Mouse (Mus musculus) liver, embryonic 11.5 days (tissue): ENCODE results near the gene Wbp2. TPM values are rescaled to one million over a fixed set of nuclear protein-coding genes. Genes with fewer than 3 reads are reported as not detected.
"Not testable (repeated sequence)": the region's sequence is repeated elsewhere in the genome, so short reads cannot be mapped to it uniquely, and the experiment has no call there.

ENCODE experiments used
- ATAC-seq: fragments of 200-750 bp; cut with Nextera tagmentation; replicated peaks from 2 replicates; pipeline ENCODE4 v1.8.0; 2017; ENCODE audit warnings: moderate number of reproducible peaks, mild to moderate bottlenecking, moderate TSS enrichment, moderate library complexity; ENCODE audit not compliant: low FRiP score
- DNase-seq: peaks from one replicate; pipeline ENCODE4 v3.0.0-alpha.2; 2017; ENCODE audit warnings: low spot score
- H3K27ac ChIP-seq: fragments of 300-500 bp; sonication (generic); 2 replicates; pipeline ENCODE4 v1.5.1; 2014; ENCODE audit warnings: mild to moderate bottlenecking, low read depth, low read length, control low read depth
- H3K27me3 ChIP-seq: fragments of 300-500 bp; sonication (generic); replicated peaks from 2 replicates; pipeline ENCODE4 v1.6.1; 2014; ENCODE audit warnings: low read length, mixed read lengths; ENCODE audit not compliant: control insufficient read depth, insufficient read depth
- H3K36me3 ChIP-seq: fragments of 300-500 bp; sonication (generic); 2 replicates; pipeline ENCODE4 v1.6.1; 2014; ENCODE audit warnings: mild to moderate bottlenecking, low read length, moderate library complexity, mixed read lengths; ENCODE audit not compliant: control insufficient read depth, insufficient read depth
- H3K4me1 ChIP-seq: fragments of 300-500 bp; sonication (generic); replicated peaks from 2 replicates; pipeline ENCODE4 v1.6.1; 2014; ENCODE audit warnings: low read length, mixed read lengths; ENCODE audit not compliant: control insufficient read depth, insufficient read depth
- H3K4me2 ChIP-seq: fragments of 300-500 bp; sonication (generic); 2 replicates; pipeline ENCODE4 v1.6.1; 2014; ENCODE audit warnings: mild to moderate bottlenecking, control low read depth, moderate library complexity
- H3K4me3 ChIP-seq: fragments of 300-500 bp; sonication (generic); 2 replicates; pipeline ENCODE4 v1.5.1; 2014; ENCODE audit warnings: low read depth, low read length, control low read depth
- H3K9ac ChIP-seq: fragments of 300-500 bp; sonication (generic); 2 replicates; pipeline ENCODE4 v1.6.1; 2014; ENCODE audit warnings: low read depth, low read length, control low read depth
- H3K9me3 ChIP-seq: fragments of 300-500 bp; sonication (generic); 2 replicates; pipeline ENCODE4 v1.6.1; 2016; ENCODE audit warnings: low read length, inconsistent platforms, mixed read lengths; ENCODE audit not compliant: control insufficient read depth
- WGBS: fragments of 180-500 bp; shearing (Covaris S2); extraction: QIAGEN DNeasy Blood & Tissue Kit; methylation state at CpG from one replicate; pipeline ENCODE4 v1.1.7; 2014; 5-methylcytosine and 5-hydroxymethylcytosine counted together
- polyA plus RNA-seq: library from polyadenylated mRNA; unstranded; fragments of >200 nt; fragmentation: Nextera tagmentation; extraction: Ambion mirVana; gene quantifications from 2 replicates; pipeline ENCODE4 v1.2.1, GENCODE M21; 2014

Wbp2 gene
- polyA plus RNA-seq, 1 experiment from 2014 or later: 105 TPM

DNA sequence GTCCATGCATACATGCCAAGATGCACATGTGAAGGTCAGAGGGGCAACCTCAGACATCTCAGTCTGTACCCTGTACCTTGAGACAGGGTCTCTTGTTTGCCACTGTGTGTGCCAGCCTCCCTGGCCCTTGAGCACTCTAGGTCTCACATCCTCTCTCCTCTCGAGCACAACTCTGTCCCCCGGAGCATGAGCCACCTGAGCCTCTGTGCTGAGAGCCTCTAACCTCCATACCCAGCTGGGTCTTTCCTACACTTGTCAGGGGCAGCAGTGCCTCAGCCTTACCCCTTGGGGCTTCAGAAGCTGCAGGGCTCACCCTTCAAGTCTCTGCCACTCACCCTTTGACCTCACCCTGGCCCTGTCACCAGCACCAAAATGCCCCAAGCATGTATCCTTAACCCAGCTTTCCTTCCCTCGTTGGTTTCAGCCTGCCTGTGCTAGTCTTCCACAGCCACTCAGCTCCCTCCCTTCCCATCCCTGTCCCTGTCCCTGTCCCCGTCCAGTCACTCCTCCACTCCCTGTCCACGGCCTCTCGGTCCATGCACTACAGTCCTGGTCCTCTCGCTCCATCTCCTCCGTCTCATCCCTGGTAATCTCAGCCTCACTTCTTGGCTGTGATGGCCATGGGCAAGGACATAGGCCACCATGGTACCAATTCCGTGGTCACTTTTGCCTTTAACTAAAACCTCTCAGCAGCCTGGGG lies 42.4 kb upstream of the Wbp2 start:
- peaks cover 21% of the 10 kb centered on the region for H3K4me1 ChIP-seq
- H3K27ac ChIP-seq: no peak overlapping the region
- H3K9me3 ChIP-seq: no peaks in the 10 kb centered on the region

DNA sequence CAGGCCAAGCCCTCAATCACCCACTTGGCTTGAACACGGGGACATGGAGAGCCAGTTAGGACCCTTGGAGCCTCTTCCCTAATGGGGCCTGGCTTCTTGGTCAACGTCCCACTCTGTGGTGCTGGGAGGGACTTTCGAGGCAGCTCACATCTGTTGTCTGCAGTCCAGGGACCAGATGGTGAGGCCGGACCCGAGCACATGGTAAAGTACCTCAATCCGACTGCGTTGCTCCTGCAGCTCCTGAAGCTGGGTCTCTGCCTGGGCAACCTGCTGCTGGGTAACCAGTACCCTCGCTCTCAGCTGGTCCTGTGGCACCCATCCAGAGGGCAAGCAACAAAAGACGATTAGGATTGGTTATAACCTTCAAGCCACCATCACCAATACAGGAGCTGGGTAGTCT lies 41.2 kb upstream of the Wbp2 start:
- Histone ChIP-seq H3K4me2 (no peak overlapping the region), H3K4me1 (peaks cover 21% of the 10 kb centered on the region), H3K27me3 (no peaks in the 10 kb centered on the region), H3K9ac (no peak overlapping the region), H3K4me3 (no peak overlapping the region), H3K36me3 (peaks cover 19% of the 10 kb centered on the region), H3K27ac (no peak overlapping the region), H3K9me3 (no peaks in the 10 kb centered on the region)
- DNase-seq (no peak), ATAC-seq (no peak)
- 89% methylated on average over 9 of the region's 9 CpGs for whole genome bisulfite sequencing

More for the DNA sequence above, 42.4 kb upstream of the Wbp2 start:
- DNase-seq (no peak), ATAC-seq (no peak)
- peaks cover 20% of the 10 kb centered on the region for H3K36me3 ChIP-seq
- H3K27me3 ChIP-seq: no peaks in the 10 kb centered on the region
- H3K4me2 ChIP-seq: peak overlapping the region; percentile 88
- no peak overlapping the region; the same call in 1 of the 2 replicates for H3K4me3 ChIP-seq
- WGBS: 78% methylated on average over 9 of the region's 9 CpGs
- H3K9ac ChIP-seq: no peak overlapping the region

DNA sequence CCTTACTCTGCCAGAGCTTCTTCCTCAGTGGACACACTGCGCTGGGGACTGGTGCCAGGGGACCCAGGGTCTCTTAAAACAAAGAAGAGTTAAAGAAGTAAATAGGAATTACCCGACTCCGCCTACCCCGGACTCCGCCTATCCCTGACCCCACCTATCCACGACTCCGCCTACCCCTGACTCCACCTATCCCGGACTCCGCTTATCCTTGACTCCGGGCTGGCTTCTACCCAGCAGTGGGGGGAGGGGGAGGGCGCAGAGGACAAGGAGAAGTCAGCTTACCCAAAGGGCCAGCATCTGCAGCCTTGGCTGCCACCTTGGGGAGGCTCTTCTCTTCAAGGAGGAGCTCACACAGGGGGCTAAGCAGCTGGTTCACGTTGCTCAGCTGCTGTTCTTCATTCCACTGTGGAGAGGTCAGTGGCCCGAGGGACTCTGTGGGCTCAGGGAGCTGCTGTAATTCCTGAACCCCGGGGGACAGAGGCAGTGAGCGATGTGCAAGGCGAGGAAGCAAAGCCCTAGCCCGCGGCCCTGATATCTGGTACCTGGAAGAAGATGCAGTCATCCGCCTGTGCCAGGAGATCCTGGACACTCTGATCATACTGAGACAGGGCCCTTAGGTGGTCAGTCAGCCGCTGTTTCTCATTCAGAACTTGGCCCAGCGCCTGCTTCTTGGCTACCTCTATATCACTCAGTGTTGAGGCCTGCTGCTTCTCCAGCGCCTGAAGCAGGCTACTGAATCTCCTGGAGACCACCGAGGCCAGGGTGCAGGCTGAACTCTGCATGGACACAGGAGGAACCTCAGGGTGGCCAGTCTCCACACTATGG lies 40.6 kb upstream of the Wbp2 start, which contains the start of gene Trim47:
Gene Trim47 (minus strand): TSS at position 55 of the 825 bp plus-strand sequence.
- Histone ChIP-seq H3K4me1 (peaks cover 21% of the 10 kb centered on the region), H3K4me2 (peak within 1 kb of the TSS; percentile 50), H3K36me3 (peaks cover 22% of the 10 kb centered on the region), H3K27me3 (no peaks in the 10 kb centered on the region), H3K4me3 (peak within 1 kb of the TSS; percentile 13; the same call in 1 of the 2 replicates), H3K27ac (peak within 1 kb of the TSS; percentile 16; the same call in 1 of the 2 replicates), H3K9me3 (no peaks in the 10 kb centered on the region), H3K9ac (peak within 1 kb of the TSS; percentile 17; the same call in 1 of the 2 replicates)
- ATAC-seq (peak; percentile 61), DNase-seq (peak; percentile 67)
- 41% methylated on average over 23 of the region's 23 CpGs for WGBS

DNA sequence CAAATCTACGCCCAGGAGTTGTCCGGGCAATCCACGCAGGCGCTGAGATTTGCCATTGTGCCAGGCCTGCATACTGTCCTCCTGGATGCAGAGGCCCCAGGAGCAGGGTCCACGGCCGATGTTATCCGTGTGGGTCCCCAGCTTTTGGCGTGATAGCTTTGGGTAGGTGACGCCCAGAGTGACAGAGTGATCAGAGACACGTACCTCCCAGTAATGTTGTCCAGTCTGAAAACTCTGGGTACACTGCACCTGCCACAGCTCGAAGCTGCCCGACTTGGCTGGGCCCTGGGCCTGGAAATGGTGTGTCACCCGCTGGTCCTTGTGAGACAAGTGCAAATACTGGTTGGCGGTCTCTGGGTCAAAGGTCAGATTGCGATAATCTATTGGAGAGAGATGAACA lies 39.5 kb upstream of the Wbp2 start:
- no peak for ATAC-seq

GRCm38 (mm10) chr11:116121731-116122245 lies 35.0 kb upstream of the Wbp2 start:
- H3K4me3 ChIP-seq, H3K4me1 ChIP-seq, H3K9me3 ChIP-seq, H3K27ac ChIP-seq, H3K4me2 ChIP-seq, DNase-seq, H3K9ac ChIP-seq, H3K27me3 ChIP-seq, ATAC-seq: not testable (repeated sequence)
- H3K36me3 ChIP-seq: peaks cover 17% of the 10 kb centered on the region
- 88% methylated on average over 8 of the region's 8 CpGs for WGBS

More for the DNA sequence above, 39.5 kb upstream of the Wbp2 start:
- Histone ChIP-seq H3K4me1 (peaks cover 21% of the 10 kb centered on the region), H3K4me2 (no peak overlapping the region), H3K27me3 (no peaks in the 10 kb centered on the region), H3K4me3 (no peak overlapping the region), H3K36me3 (peaks cover 17% of the 10 kb centered on the region), H3K9ac (no peak overlapping the region), H3K9me3 (no peaks in the 10 kb centered on the region), H3K27ac (no peak overlapping the region)
- no peak for DNase-seq
- 86% methylated on average over 15 of the region's 15 CpGs for WGBS

- Histone ChIP-seq H3K4me2 (no peak overlapping the region), H3K27me3 (no peaks in the 10 kb centered on the region), H3K4me1 (no peaks in the 10 kb centered on the region), H3K9ac (no peak overlapping the region), H3K36me3 (peaks cover 5% of the 10 kb centered on the region; the same call in 1 of the 2 replicates), H3K4me3 (no peak overlapping the region), H3K27ac (no peak overlapping the region), H3K9me3 (no peaks in the 10 kb centered on the region)
- DNase-seq (no peak), ATAC-seq (no peak)
Observed at GRCm38 (mm10) chr11:116117819-116118218, 31.0 kb upstream of the Wbp2 start.

GRCm38 (mm10) chr11:116117241-116117640 lies 30.4 kb upstream of the Wbp2 start:
- no peak overlapping the region for H3K27ac ChIP-seq
- no peak overlapping the region for H3K4me2 ChIP-seq
- H3K9ac ChIP-seq: no peak overlapping the region
- no peak overlapping the region for H3K4me3 ChIP-seq
- H3K4me1 ChIP-seq: no peaks in the 10 kb centered on the region
- ATAC-seq (no peak; the same call in 1 of the 2 replicates), DNase-seq (no peak)
- no peaks in the 10 kb centered on the region for H3K9me3 ChIP-seq
- no peaks in the 10 kb centered on the region for H3K27me3 ChIP-seq
- WGBS: 50% methylated on average over 12 of the region's 12 CpGs
- no peaks in the 10 kb centered on the region for H3K36me3 ChIP-seq

GRCm38 (mm10) chr11:116111611-116112203 lies 24.9 kb upstream of the Wbp2 start:
- Histone ChIP-seq H3K4me2 (no peak overlapping the region), H3K9me3 (no peaks in the 10 kb centered on the region), H3K27me3 (peaks cover 45% of the 10 kb centered on the region), H3K4me3 (no peak overlapping the region), H3K4me1 (peaks cover 21% of the 10 kb centered on the region), H3K27ac (no peak overlapping the region), H3K36me3 (no peaks in the 10 kb centered on the region), H3K9ac (no peak overlapping the region)
- DNase-seq: no peak
- WGBS: 83% methylated on average over 19 of the region's 19 CpGs
- ATAC-seq: no peak
